Mouse (Mus musculus) lung, postnatal 0 days (tissue): ENCODE measurements around the gene Frmd6. TPM values are rescaled to one million over a fixed set of nuclear protein-coding genes. Genes with fewer than 3 reads are reported as not detected.

Source experiments
- ATAC-seq: fragments of 200-750 bp; cut with Nextera tagmentation; 2 replicates; pipeline ENCODE4 v1.8.0; 2017; ENCODE audit warnings: moderate library complexity
- DNase-seq: peaks from one replicate; pipeline ENCODE4 v3.0.0-alpha.2; 2016; ENCODE audit warnings: low spot score
- H3K27ac ChIP-seq: fragments of 300-500 bp; sonication (generic); 2 replicates; pipeline ENCODE4 v1.5.1; 2014; ENCODE audit warnings: antibody characterized with exemption, mild to moderate bottlenecking, low read length, mixed read lengths
- H3K27me3 ChIP-seq: fragments of 300-500 bp; sonication (generic); replicated peaks from 2 replicates; pipeline ENCODE4 v1.6.1; 2014; ENCODE audit warnings: low read length, mixed read lengths; ENCODE audit not compliant: insufficient read depth
- H3K36me3 ChIP-seq: fragments of 300-500 bp; sonication (generic); 2 replicates; pipeline ENCODE4 v1.6.1; 2014; ENCODE audit warnings: low read length, mixed read lengths; ENCODE audit not compliant: insufficient read depth
- H3K4me1 ChIP-seq: fragments of 300-500 bp; sonication (generic); 2 replicates; pipeline ENCODE4 v1.6.1; 2014; ENCODE audit warnings: antibody characterized with exemption, low read depth, low read length, mixed read lengths; ENCODE audit not compliant: insufficient read depth
- H3K4me2 ChIP-seq: fragments of 300-500 bp; sonication (generic); replicated peaks from 2 replicates; pipeline ENCODE4 v1.6.1; 2014; ENCODE audit warnings: low read depth, mild to moderate bottlenecking, low read length, moderate library complexity, mixed read lengths
- H3K4me3 ChIP-seq: fragments of 300-500 bp; sonication (generic); 2 replicates; pipeline ENCODE4 v1.5.1; 2014; ENCODE audit warnings: low read depth, low read length
- H3K9ac ChIP-seq: fragments of 300-500 bp; sonication (generic); replicated peaks from 2 replicates; pipeline ENCODE4 v1.6.1; 2014; ENCODE audit warnings: low read depth, mild to moderate bottlenecking
- H3K9me3 ChIP-seq: fragments of 300-500 bp; sonication (generic); 2 replicates; pipeline ENCODE4 v1.6.1; 2016; ENCODE audit warnings: low read length, mixed read lengths
- CTCF ChIP-seq: IDR thresholded peaks from 2 replicates; pipeline ENCODE4 v1.5.1; 2016; ENCODE audit warnings: antibody characterized with exemption, mild to moderate bottlenecking
- EP300 ChIP-seq: IDR thresholded peaks from 2 replicates; pipeline ENCODE4 v1.6.1; 2016; ENCODE audit warnings: antibody characterized with exemption, mild to moderate bottlenecking, control low read depth
- WGBS: fragments of 180-500 bp; shearing (Covaris S2); extraction: QIAGEN DNeasy Blood & Tissue Kit; methylation state at CpG from one replicate; pipeline ENCODE4 v1.1.7; 2014; 5-methylcytosine and 5-hydroxymethylcytosine counted together
- polyA plus RNA-seq: library from polyadenylated mRNA; unstranded; fragments of >200 nt; fragmentation: Nextera tagmentation; extraction: Ambion mirVana; gene quantifications from 2 replicates; pipeline ENCODE4 v1.2.1, GENCODE M21; 2015

The Frmd6 gene
- polyA plus RNA-seq, 1 experiment from 2014 or later, result 25.5 TPM

DNA sequence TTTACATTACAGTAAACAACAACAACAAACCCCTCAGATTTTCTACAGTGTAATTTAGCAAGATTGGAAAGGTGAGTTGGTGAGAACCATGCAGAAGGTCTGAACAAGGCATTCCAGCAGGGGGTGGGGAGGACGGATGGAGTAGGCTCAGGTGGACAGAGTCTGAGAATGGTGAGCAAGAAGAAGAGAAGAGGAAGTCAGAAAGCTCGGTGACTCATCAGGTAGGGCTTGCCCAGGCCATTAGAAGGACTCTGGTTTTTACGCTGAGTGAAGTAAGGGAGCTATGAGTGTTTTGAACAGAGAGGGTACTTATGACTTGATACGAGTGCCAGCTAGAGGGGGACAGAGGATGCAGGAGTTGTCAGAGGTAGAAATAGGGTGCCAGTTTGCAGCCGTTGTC lies 9.7 kb downstream of the Frmd6 start:
- no peak overlapping the region for H3K4me2 ChIP-seq
- TF ChIP-seq EP300 (no peak), CTCF (peak; percentile 5; the same call in 1 of the 2 replicates)
- H3K9ac ChIP-seq, result no peak overlapping the region
- peaks cover 8% of the 10 kb centered on the region; the same call in 1 of the 2 replicates for H3K4me1 ChIP-seq
- no peak overlapping the region; the same call in 1 of the 2 replicates for H3K27ac ChIP-seq
- no peak overlapping the region for H3K4me3 ChIP-seq
- H3K9me3 ChIP-seq, result no peaks in the 10 kb centered on the region
- peak; percentile 64; the same call in 1 of the 2 replicates for ATAC-seq
- WGBS, result 51% methylated on average over 5 of the region's 5 CpGs
- no peaks in the 10 kb centered on the region for H3K27me3 ChIP-seq
- peak; percentile 51 for DNase-seq
- no peaks in the 10 kb centered on the region for H3K36me3 ChIP-seq

DNA sequence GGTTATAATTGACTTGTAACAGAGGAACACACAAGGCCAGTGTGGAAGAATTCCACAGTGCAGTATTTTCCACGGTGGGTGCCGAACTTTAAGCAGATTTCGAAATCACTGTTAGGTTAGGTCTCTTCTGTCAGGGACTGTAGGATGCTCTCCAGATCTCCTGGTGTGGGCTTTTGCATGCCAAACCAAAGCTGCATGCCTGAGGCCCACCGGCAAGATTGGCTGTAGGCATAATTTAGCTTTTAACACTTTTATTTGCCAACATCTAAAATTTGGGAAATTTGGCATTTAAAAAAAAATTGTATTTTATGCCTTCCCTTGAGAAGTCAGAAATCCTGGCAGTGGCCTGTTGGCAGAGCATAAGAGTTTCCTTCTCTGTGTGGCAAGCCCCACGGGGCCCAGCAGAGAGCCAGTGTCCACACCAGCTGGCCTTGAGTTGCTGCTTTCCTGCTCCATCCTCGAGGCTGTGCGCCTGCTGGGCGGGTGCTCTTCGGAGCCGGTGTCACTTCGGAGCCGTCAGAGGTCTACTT lies 12.5 kb downstream of the Frmd6 start:
- H3K36me3 ChIP-seq, result no peaks in the 10 kb centered on the region
- 59% methylated on average over 12 of the region's 12 CpGs for WGBS
- H3K4me3 ChIP-seq, result no peak overlapping the region
- no peak overlapping the region for H3K9ac ChIP-seq
- H3K27me3 ChIP-seq, result no peaks in the 10 kb centered on the region
- H3K27ac ChIP-seq, result no peak overlapping the region
- H3K4me2 ChIP-seq, result no peak overlapping the region
- peaks cover 8% of the 10 kb centered on the region; the same call in 1 of the 2 replicates for H3K4me1 ChIP-seq
- DNase-seq, result no peak
- no peak for ATAC-seq
- TF ChIP-seq CTCF (no peak), EP300 (no peak)
- H3K9me3 ChIP-seq, result no peaks in the 10 kb centered on the region

DNA sequence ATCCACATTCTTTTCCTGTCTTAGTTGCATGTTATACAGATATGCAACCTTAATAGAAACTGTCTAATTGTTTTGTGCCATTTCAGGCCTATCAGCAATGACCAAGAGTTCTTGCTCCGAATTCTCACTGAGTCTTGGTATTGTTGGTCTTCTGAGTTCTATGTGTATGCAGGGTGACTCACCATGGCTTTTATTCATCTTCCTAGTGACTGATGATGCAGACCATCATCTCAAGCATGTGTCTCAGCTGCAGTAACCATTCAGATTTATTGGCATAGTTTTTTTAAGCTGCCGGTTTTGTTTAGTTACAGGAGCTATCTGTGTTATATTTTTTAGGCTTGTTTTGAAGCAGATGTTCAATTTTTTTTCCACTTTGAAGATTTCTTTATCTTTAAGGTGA lies 20.1 kb downstream of the Frmd6 start:
- Histone ChIP-seq H3K9ac (no peak overlapping the region), H3K4me2 (no peak overlapping the region), H3K9me3 (no peaks in the 10 kb centered on the region), H3K27ac (no peak overlapping the region), H3K36me3 (no peaks in the 10 kb centered on the region), H3K4me3 (no peak overlapping the region), H3K27me3 (no peaks in the 10 kb centered on the region), H3K4me1 (no peaks in the 10 kb centered on the region)
- no peak for DNase-seq
- ATAC-seq, result no peak
- WGBS, result 73% methylated on average over 2 of the region's 2 CpGs
- TF ChIP-seq CTCF (no peak), EP300 (no peak)

DNA sequence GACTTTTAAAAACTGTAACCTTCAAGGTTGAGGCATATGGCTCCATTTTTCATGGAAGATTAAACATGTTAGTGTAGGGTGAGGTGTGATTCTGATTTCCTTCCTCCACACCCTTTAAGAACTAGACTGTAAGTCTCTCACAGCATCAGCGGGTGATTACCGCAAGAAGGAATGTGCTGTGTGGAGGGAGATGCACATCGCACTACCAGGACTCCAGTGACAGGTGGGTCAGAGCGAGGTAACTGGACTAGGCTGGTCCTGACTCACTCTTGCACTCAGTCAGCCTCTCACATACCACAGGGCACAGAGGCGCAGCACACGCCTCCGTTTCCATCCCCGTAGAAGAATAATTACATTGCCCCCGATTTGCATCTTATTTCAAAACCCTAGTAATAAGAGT lies 23.7 kb downstream of the Frmd6 start:
- Histone ChIP-seq H3K36me3 (no peaks in the 10 kb centered on the region), H3K4me1 (no peaks in the 10 kb centered on the region), H3K4me3 (no peak overlapping the region), H3K4me2 (no peak overlapping the region), H3K27me3 (no peaks in the 10 kb centered on the region), H3K27ac (no peak overlapping the region), H3K9ac (no peak overlapping the region), H3K9me3 (no peaks in the 10 kb centered on the region)
- DNase-seq (no peak), ATAC-seq (no peak)
- TF ChIP-seq CTCF (no peak), EP300 (no peak)
- WGBS, result 86% methylated on average over 9 of the region's 9 CpGs

DNA sequence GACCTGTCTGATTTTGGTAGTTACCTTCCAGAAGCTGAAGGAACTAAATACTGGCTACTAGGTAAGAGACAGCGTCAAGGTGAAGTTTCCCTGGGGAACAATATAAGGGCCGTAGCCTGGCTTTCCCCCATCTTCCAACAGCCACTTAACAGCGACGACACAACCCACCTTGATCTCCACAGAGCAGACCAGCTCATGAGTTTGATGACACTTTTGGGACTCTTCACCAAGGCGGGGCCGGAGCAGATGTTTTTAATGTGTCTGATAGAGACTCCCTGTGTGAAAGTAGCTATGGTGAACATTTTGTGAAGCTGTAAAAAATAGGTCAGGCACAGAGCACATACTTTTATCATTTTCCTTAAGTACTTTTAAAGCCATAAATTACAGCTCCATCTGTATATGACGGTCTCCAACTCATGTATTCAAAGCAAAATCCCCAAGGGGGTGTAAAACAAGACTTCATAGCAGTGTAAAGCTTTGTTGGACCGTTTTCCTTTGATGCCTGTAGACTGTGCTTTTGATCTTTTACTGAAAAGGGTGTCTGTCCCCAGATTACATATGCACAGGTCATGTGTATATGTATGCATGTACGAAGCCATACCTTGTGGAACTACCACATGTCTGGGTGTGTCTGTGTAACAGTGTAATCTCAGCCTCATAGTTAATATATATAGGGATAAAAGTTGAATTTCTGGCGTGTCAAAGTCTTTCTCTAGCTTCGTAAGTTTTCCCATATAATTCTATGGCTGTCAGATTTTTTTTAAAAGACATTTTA lies 24.4 kb downstream of the Frmd6 start:
- TF ChIP-seq CTCF (no peak), EP300 (no peak)
- no peak overlapping the region for H3K27ac ChIP-seq
- no peaks in the 10 kb centered on the region for H3K27me3 ChIP-seq
- ATAC-seq (no peak), DNase-seq (no peak)
- WGBS, result 72% methylated on average over 11 of the region's 11 CpGs
- H3K36me3 ChIP-seq, result no peaks in the 10 kb centered on the region
- no peaks in the 10 kb centered on the region for H3K4me1 ChIP-seq
- H3K4me3 ChIP-seq, result no peak overlapping the region
- H3K4me2 ChIP-seq, result no peak overlapping the region
- H3K9me3 ChIP-seq, result no peaks in the 10 kb centered on the region
- no peak overlapping the region for H3K9ac ChIP-seq

DNA sequence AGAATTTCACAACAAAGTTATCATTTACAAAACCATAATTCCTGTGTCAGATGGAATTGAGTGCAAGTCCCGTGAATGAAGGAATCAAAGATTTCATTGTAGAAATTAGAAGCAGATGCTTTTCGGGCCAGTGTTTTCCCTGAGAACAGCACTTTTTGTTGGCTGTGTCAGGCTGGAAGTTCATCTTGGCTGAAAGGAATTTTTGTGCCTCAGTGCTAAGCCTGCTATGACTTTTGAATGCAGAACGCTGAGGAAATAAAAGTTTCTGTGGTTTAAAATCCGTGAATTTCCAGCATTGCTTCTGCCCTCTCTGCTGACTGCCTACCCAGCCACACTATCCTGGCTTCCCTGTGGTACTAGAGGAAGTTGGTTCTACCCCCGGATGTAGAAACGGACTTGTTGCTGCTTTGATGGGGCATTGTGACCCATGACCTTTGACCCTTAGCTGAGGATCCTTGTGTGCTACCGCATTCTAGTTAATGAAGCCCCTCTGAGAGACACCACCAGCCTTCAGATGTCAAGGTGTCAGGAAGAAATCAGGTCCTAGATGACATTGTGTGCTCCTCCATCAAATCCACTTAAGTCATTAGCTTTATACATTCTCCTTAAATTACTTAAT lies 26.1 kb downstream of the Frmd6 start:
- Histone ChIP-seq H3K4me1 (no peaks in the 10 kb centered on the region), H3K4me2 (no peak overlapping the region), H3K36me3 (no peaks in the 10 kb centered on the region), H3K27me3 (no peaks in the 10 kb centered on the region), H3K4me3 (no peak overlapping the region), H3K9me3 (no peaks in the 10 kb centered on the region), H3K27ac (no peak overlapping the region), H3K9ac (no peak overlapping the region)
- 50% methylated on average over 7 of the region's 7 CpGs for WGBS
- ATAC-seq (no peak), DNase-seq (no peak)
- TF ChIP-seq EP300 (no peak), CTCF (no peak)
